Mouse (Mus musculus): Measurements from ENCODE around the gene Cubn.

The Cubn gene

GRCm38 (mm10) chr2:13233254-13233835 is 258.3 kb downstream of the Cubn start:
- no peak for DNase-seq

GRCm38 (mm10) chr2:13232305-13232704 is 259.3 kb downstream of the Cubn start:
- DNase-seq, result no peak

- DNase-seq, result no peak
Observed at GRCm38 (mm10) chr2:13229686-13230085, 261.9 kb downstream of the Cubn start.
